Mouse (Mus musculus): Measurements from ENCODE around the gene Zfp169.
"Not testable (repeated sequence)": the region's sequence is repeated elsewhere in the genome, so short reads cannot be mapped to it uniquely, and the experiment has no call there.

The Zfp169 gene

DNA sequence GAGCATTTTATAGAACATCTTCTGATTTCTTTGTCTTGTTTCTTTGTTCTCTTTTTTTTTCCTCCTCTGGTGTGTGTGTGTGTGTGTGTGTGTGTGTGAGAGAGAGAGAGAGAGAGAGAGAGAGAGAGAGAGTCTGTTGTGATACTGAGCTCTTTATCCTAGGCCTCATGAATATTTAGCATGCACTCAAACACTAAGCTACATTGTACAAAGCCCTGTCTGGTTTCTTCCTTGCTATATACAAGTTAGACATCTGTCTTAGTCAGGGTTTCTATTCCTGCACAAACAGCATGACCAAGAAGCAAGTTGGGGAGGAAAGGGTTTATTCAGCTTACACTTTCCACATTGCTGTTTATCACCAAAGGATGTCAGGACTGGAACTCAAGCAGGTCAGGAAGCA, 5.9 kb upstream of the Zfp169 start:
- CTCF ChIA-PET: not testable (repeated sequence)

DNA sequence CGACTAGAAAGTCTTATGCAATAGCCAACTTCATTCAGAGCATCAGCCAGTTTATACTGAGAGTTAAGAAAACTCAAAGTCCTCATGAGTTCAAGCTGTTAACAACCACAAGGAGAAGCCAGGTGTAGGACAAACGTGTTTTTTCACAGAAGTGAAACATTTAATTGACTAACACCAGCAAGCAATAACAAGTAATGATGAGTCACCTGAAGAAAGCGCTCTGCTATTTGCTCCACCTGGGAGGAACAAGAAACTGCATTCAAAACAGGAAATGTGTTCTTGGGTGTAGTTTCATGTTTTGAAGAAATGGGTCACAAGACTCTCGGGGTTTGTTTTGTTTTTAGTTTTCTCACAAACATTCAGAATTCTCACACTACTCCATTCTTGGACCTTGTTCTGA, 2.6 kb upstream of the Zfp169 start:
- CTCF ChIA-PET: interaction anchor here (0.7 kb wide), 1 partner anchor 9 kb away, joined by 4 read pairs; no protein-coding TSS in a partner anchor

DNA sequence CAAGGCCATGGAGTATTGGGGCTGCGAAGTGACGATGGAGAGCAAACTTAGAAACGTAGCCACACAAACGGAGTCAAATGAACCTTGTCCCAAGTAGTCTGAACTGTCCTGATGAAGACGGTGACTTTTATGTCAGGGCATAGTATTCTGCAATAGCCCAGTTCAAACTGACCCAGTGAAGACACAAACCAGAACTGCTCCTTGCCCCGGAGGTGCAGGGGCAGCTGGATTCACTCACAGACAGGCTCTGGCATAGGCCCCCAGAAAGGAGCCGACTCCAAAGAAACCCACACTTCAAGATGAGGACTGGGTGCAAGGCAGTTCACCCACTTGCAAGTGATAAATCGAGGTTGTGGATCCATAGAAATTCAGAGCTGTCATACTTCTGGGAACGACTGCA, 4.6 kb downstream of the Zfp169 start:
- CTCF ChIA-PET: no interaction called here

DNA sequence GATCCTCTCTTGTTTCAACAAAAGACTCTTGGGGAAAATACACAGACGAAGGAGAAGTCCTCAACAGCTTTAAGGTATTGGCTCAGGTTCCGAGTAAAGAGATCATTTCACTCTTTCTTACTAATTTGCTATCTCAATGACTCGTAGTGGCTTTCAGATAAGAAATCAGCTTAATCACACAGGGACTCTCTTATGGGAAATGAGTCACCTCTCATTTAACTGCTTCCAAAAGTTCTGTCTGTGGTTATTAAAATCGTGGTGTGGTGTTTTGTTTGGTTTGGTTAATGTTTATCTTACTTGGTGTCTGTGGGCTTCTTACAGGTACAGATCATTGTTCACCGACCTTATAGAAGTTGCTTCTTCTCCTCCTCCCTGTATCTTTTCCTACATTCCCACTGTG, 10.8 kb downstream of the Zfp169 start:
- CTCF ChIA-PET: no interaction called here

DNA sequence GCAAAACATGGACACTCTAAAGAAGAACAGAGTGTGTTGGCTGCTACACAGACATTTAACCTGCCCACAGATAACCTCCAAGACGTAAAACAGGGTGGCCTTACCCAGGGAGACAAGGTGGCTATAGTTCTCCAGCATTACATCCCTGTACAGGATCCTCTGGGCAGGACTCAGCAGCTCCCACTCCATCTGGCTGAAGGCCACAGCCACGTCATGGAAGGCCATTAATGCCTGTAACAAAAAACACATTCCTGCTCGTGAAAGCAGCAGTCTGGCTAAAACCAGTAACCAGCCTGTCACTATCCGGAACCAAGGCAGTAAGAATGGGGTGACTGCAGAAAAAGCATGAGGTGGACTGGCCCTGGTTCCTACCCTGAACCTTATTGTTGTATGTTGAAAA, 14.6 kb downstream of the Zfp169 start:
- CTCF ChIA-PET: interaction anchor here (0.6 kb wide), 2 partner anchors 33 to 75 kb away, joined by 3 to 14 read pairs; no protein-coding TSS in a partner anchor

DNA sequence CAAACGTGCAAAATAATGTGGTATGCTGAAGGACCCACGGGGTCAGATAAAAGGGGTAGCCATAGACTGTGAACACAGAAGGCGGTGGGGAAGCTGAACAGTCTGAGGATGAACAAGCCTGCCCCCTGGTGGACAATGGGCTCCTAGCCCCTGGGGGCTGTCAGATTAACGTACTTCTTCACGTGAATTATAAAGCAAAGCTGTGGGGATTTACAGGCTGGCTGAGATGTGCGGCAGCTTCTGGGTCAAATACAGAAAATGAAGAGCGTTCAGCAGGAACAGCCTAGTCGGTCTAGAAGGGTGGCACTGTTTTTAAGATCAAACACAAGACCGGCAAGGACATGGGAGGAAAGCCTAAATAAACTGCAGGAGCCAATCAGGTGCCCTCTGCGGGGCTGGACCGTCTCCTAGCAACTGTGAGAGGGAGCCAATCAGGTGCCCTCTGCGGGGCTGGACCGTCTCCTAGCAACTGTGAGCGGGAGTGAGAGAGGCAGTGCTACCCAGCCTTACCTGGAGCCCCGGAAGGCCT, 15.5 kb downstream of the Zfp169 start:
- CTCF ChIA-PET: interaction anchor here (0.6 kb wide), 1 partner anchor 34 kb away, joined by 3 read pairs; no protein-coding TSS in a partner anchor

DNA sequence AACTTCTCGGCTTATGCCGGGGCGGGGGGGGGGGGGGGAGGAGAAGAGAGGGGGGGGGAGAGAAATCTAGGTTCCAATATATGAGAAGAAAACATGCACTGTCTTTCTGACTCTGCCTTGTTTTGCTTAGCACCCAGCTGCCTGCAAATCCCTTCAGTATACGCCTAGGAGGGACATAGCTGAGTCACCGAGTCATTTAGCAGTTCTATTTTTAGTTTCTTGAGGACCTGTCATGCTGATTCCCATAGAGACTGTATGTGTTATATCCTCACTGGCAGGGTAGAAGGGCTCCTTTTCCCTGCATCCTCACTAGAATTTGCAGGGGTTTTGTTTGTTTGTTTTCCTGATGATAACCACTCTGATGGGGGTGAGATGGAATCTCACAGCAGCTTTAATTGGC, 20.1 kb downstream of the Zfp169 start:
- CTCF ChIA-PET: no interaction called here

DNA sequence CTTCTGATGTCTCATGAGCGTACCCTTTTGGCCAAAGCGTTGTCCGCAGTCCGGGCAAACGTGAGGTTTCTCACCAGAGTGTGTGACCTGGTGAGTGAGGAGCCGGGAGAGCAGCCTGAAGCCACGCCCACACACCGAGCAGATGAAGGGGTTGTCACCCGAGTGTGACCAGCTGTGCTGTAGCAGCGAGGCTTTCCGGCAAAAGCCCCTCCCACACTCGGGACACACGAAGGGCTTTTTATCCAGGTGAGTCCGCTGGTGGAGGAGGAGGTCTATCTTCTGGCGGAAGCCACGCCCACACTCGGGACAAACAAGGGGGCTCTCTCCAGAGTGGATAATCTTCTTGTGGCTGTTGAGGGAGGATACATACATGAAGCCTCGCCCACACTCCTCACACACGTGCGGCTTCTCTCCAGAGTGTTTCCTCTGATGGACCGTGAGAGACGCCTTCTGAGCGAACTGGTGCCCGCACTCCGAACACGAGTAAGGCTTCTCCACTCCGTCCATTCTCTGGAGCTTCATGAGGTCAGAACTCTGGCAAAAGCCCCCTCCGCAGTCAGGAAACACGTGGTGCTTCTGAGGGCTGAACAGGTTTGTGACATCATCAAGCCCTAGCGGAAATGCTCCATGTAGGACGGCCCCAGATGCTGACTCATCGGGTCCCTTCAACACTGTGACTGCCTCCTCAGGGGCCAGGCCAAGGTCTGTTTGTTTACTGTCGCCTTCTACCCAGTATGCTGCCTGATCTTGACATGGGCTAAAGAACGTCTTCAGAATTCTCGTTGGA, 22.7 kb downstream of the Zfp169 start:
- CTCF ChIA-PET: no interaction called here

DNA sequence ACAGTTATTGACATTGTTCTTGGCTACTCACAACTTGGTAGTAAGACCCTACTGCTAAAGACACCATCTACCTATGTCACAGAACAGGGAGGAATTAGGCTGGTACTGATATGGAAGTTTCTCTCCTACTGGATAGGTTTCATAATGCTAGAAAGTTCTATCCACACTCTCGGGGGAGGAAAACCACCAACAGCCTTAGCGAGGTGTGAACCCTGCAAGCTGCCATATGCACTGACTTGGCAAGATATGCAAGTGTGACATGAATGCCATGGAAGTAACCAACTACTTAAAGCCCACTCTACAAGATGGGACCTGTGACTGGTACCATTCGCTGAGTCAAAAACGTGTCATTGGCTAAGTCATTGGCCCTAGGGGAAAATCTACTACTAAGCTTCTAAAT, 29.6 kb downstream of the Zfp169 start:
- CTCF ChIA-PET: no interaction called here

DNA sequence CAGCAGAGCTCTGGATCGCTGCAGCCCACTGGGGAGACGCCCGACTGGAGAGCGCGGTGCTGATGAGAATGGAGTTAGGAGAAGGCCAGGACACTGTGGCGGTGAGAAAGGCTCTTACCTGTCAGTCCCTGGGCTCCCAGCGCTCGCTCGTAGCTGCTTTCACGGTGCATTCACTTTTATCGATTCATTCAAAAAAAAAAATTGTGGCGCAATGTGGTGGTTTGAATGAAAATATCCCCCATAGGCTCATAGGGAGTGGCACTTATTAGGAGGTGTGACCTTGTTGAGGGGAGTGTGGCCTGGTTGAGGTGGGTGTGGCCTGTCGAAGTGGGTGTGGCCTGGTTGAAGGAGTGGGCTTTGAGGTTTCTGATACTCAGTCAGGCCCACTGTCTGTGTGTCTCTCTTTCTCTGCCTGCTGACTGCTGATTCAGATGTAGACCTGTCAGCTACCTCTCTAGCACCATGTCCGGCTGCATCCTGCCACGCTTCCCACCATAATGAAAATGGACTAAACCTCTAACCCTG, 44.5 kb downstream of the Zfp169 start:
- CTCF ChIA-PET: interaction anchor here (0.6 kb wide), 1 partner anchor 58 kb away, joined by 3 read pairs; no protein-coding TSS in a partner anchor

DNA sequence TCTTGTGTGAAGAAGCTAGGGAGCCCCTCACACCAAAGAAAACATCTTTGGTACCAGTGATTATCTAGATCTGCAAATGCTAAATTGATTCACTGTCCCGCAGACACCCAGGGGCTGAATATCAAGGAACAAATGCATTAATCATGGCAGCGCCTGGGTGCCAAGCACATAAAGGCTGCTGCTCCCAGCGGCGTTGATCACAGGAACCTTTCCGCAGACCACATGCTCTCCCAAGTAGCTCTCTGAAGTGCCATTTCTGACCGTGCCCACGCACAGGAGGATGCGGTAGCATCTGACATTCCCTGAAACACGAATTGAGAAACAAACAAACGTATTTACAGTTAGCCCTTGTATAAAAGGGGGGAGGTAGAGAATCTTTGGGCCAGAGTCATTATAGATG, 47.1 kb downstream of the Zfp169 start:
- CTCF ChIA-PET: no interaction called here

DNA sequence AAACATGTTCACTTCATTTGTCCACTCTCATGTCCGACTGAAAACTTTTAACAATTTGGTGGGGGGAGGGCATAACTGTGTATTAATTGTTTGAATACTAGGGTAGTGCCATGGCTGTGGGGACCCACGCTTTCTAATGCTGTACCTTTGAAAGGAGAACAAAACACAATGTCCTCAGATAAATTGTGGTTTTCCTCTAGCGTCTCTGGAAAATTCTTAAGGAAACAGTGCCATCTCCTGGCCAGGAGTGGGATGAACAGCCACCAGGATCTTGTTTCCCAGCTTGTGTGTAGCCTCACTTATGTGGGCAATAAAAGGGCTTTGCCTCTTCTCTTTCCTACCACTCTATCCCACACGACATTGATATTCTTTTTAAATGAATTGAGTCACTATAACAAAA, 49.1 kb downstream of the Zfp169 start:
- CTCF ChIA-PET: no interaction called here

DNA sequence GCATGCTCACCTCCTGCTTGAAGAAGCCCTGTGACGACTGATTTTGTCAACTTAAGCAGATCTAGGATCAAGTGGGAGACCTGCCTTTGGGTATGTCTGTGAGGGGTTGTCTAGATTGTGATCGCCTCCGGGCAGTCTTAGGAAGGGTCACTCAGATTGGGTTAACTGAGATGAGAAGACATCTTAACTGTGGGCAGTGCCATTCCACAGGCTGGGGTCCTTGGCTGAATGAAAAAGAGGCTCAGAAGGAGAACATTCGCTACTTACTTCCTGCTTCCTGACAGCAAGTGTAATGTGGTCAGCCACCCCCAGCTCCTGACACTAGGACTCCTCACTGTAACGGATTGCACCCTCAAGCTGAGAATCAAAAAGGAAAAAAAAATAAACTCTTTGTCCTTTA, 54.0 kb downstream of the Zfp169 start:
- CTCF ChIA-PET: no interaction called here

DNA sequence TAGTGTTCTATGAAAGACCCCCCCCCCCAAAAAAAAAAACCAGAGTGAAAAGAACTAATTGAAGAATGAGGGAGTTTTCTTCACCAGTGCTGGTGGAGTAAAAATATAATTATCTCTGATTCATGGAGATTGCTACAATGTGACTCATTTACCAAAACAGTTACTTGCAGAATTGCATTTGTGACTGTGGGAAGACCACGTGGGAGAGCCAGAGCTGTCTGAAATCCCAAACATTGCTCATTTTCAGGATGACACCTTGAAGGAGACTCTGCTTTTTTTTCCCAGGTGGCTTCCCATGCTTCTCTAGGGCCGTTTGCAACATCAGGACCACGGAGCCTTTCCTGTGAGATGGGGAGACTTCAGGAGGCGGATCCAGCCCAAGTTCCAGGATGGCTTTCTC, 65.1 kb downstream of the Zfp169 start:
- CTCF ChIA-PET: no interaction called here

DNA sequence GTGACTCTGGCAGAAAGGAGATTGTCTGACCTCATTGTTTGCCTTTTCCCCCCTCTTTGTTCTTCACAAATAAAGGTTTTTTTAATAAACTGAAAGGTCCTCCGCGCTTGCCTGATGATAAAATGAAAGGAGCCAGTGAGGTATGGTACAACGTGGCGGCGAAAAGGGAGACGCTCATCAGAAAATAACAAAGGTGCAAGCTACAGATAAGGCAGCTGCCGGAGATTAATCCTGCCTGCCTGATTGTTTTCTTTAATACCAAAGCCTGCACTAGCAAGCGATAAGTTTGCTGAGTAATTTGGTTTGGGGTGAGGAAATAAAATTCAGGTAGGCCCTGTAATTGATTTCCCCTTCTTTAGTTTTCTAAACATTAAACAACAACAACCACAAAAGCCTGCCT, 69.3 kb downstream of the Zfp169 start:
- CTCF ChIA-PET: no interaction called here

DNA sequence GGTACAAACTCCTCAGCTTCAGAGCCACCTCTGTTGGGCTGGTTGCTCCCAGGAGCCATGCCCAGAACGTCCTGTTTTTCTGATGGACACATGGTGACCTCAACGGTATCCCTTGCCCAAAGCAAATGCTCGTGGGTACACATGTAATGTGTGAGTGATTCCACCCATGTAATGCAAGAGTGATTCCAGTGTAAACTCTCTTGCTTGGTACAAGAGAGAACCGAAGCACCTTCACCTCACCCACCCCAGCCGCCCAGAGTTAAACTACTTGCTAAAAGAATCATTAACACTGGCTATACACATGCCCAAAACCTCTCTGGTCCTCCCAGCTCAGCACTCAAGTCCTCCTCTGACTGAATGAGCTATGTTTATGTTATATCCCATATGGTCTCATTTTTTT, 74.9 kb downstream of the Zfp169 start:
- CTCF ChIA-PET: no interaction called here
